Mouse (Mus musculus): ENCODE data around the gene Bcl11a. TPM values are rescaled to one million over a fixed set of nuclear protein-coding genes. Genes with fewer than 3 reads are reported as not detected.

Gene Bcl11a
- polyA plus RNA-seq, 1 experiment from 2014 or later: 43.0 TPM

GRCm38 (mm10) chr11:24217741-24218333 is 140.0 kb downstream of the Bcl11a start:
- no peaks in the 10 kb centered on the region for H3K36me3 ChIP-seq
- no peak overlapping the region for H3K9ac ChIP-seq
- no peak overlapping the region for H3K4me2 ChIP-seq (replicated peaks)
- no peaks in the 10 kb centered on the region for H3K9me3 ChIP-seq (replicated peaks)
- H3K27ac ChIP-seq (replicated peaks): no peak overlapping the region
- no peak overlapping the region for H3K4me3 ChIP-seq (replicated peaks)
- WGBS: 86% methylated on average over 6 of the region's 6 CpGs
- no peaks in the 10 kb centered on the region for H3K4me1 ChIP-seq
- no peak for ATAC-seq (ENCODE audit: insufficient number of reproducible peaks, low FRiP score, low TSS enrichment, low read depth)
- H3K27me3 ChIP-seq: no peaks in the 10 kb centered on the region

- Histone ChIP-seq H3K27ac (replicated peaks) (no peak overlapping the region), H3K27me3 (no peaks in the 10 kb centered on the region), H3K4me1 (0 out of 2 replicates have a peak, but pooled peaks cover 2% of the 10 kb centered on the region), H3K36me3 (no peaks in the 10 kb centered on the region), H3K4me3 (replicated peaks) (no peak overlapping the region), H3K9ac (no peak overlapping the region), H3K4me2 (replicated peaks) (no peak overlapping the region), H3K9me3 (replicated peaks) (no peaks in the 10 kb centered on the region)
- ATAC-seq (ENCODE audit: insufficient number of reproducible peaks, low FRiP score, low TSS enrichment, low read depth): no peak
- WGBS: 72% methylated on average over 4 of the region's 4 CpGs
Observed at GRCm38 (mm10) chr11:24221601-24222307, 143.9 kb downstream of the Bcl11a start.

Other genes starting within 250 kb of the Bcl11a start
- 11.9 and 12.3 TPM in 2 replicates for gene Papolg, start 182.8 kb upstream of the Bcl11a start, polyA plus RNA-seq (2015; fragmentation: Nextera tagmentation; extraction: Ambion mirVana)
- gene A830031A19Rik, start 3.0 kb upstream of the Bcl11a start, polyA plus RNA-seq (2015; fragmentation: Nextera tagmentation; extraction: Ambion mirVana): not detected in 2 replicates